Mouse (Mus musculus) E14TG2a.4 (cell line): ENCODE measurements around the gene Gstt4.

Source experiments
- H3K27me3 ChIP-seq: 2 replicates; pipeline ENCODE4 v1.6.1; 2014; ENCODE audit warnings: low read length, control low read depth; ENCODE audit not compliant: insufficient read depth
- H3K36me3 ChIP-seq: 2 replicates; pipeline ENCODE4 v1.6.1; 2014; ENCODE audit warnings: low read length, control low read depth; ENCODE audit not compliant: insufficient read depth
- H3K4me1 ChIP-seq: replicated peaks from 2 replicates; pipeline ENCODE4 v1.6.1; 2014; ENCODE audit warnings: low read depth, low read length, control low read depth
- H3K4me3 ChIP-seq: replicated peaks from 2 replicates; pipeline ENCODE4 v1.5.1; 2014; ENCODE audit warnings: mild to moderate bottlenecking, low read length
- H3K9me3 ChIP-seq: 2 replicates; pipeline ENCODE4 v1.6.1; 2014; ENCODE audit warnings: low read length, control low read depth
- CTCF ChIP-seq: conservative IDR thresholded peaks from 2 replicates; pipeline ENCODE4 v1.5.1; 2014; ENCODE audit warnings: low read length
- NANOG ChIP-seq: IDR thresholded peaks from 2 replicates; pipeline ENCODE4 v1.6.1; 2014; ENCODE audit warnings: borderline replicate concordance, low read length, mixed read lengths
- POU5F1 ChIP-seq: IDR thresholded peaks from 2 replicates; pipeline ENCODE4 v1.6.1; 2014; ENCODE audit warnings: low read length, borderline replicate concordance

Gstt4 gene

DNA sequence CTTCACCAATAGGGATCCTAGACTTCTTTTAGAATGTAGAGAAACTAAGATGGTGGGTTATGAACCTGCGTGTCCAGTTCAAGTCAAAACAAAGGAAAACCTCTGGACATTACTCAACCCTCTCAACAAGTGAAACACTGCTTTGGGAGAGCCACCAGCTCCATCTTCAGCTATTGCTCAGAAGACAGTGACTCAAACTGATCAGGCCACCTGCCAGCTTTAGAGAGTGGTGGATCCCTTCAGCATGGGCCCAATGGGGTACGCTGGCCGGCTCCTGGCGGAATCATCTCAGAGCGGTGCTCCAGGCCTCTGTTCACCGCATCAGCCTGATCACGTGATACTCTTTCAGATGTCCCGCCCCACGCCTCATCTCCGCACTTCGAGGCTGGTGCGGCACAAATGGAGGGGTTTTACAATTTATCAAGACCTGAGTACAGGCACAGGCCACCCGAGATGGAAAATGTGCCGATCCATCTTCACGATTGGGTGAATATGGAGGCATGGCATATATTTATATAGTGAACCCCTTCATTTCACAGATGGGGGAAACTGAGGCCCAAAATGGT is 33.2 kb upstream of the Gstt4 start:
- H3K9me3 ChIP-seq = no peaks in the 10 kb centered on the region
- peaks cover 35% of the 10 kb centered on the region for H3K36me3 ChIP-seq
- no peaks in the 10 kb centered on the region for H3K27me3 ChIP-seq
- TF ChIP-seq NANOG (no peak), CTCF (no peak), POU5F1 (no peak)
- H3K4me1 ChIP-seq = peaks cover 73% of the 10 kb centered on the region
- no peak overlapping the region for H3K4me3 ChIP-seq

DNA sequence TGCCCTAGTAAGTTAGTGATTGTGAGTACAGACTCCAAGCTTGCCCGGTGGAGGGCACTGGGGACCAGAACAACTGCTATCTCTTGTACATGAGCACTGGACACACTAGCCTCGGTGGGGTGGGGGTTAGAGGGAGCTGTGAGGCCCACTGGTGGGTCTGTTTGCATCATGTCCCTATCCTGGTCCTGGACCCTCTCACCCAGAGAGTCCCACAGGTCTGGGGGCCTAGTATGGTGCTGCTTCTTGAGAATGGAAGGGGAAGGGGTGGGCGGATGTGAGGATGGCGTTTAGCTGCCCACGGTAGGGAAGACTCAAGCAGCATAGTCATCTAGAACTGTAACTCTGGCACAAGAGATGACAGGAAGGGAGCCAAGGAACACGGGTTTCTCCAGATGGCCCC is 32.4 kb upstream of the Gstt4 start:
- TF ChIP-seq NANOG (no peak), POU5F1 (no peak), CTCF (no peak)
- Histone ChIP-seq H3K36me3 (peaks cover 35% of the 10 kb centered on the region), H3K9me3 (no peaks in the 10 kb centered on the region), H3K4me1 (peaks cover 77% of the 10 kb centered on the region), H3K4me3 (no peak overlapping the region), H3K27me3 (no peaks in the 10 kb centered on the region)

DNA sequence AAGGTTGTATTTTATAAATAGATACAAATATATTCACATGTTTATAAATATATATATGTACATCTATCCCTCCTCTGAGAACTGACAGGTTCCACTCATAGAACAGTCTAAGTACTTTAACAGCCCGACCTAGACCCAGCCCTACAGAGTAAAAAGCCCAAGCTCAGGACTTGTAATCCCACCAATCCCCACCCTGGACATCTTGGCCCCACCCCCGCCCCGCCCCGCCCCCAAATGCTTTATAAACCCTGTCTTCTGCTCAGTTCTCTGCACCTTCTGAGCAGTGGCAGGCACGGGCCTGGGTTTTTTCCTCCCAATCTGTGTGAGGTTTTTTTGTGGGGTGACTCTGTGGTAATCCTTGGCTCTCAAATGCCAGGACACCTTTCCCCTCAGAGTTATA is 31.8 kb upstream of the Gstt4 start:
- H3K4me3 ChIP-seq = no peak overlapping the region
- no peaks in the 10 kb centered on the region for H3K9me3 ChIP-seq
- peaks cover 33% of the 10 kb centered on the region for H3K36me3 ChIP-seq
- no peaks in the 10 kb centered on the region for H3K27me3 ChIP-seq
- no peak for TF ChIP-seq POU5F1
- TF ChIP-seq NANOG = no peak
- no peak for TF ChIP-seq CTCF
- H3K4me1 ChIP-seq = peaks cover 84% of the 10 kb centered on the region

DNA sequence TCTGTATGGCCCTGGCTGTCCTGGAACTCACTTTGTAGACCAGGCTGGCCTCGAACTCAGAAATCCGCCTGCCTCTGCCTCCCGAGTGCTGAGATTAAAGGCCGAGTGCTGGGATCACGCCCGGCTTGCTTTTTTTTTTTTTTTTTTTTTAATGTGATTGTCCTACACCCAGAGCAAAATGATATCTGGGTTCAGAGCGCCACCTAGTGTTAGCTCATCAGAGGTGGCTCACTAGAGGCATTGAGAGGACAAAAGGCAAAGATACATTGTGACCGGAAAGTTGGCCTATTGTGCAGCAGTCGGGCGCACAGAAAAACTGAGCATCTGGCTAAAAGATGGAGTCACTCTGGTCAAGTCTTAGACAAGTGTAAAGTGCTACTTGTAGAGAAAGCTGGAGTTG is 31.1 kb upstream of the Gstt4 start:
- no peak overlapping the region for H3K4me3 ChIP-seq
- peaks cover 88% of the 10 kb centered on the region for H3K4me1 ChIP-seq
- H3K36me3 ChIP-seq = peaks cover 27% of the 10 kb centered on the region
- no peaks in the 10 kb centered on the region for H3K9me3 ChIP-seq
- TF ChIP-seq CTCF (peak; percentile 51), POU5F1 (no peak)
- no peaks in the 10 kb centered on the region for H3K27me3 ChIP-seq

DNA sequence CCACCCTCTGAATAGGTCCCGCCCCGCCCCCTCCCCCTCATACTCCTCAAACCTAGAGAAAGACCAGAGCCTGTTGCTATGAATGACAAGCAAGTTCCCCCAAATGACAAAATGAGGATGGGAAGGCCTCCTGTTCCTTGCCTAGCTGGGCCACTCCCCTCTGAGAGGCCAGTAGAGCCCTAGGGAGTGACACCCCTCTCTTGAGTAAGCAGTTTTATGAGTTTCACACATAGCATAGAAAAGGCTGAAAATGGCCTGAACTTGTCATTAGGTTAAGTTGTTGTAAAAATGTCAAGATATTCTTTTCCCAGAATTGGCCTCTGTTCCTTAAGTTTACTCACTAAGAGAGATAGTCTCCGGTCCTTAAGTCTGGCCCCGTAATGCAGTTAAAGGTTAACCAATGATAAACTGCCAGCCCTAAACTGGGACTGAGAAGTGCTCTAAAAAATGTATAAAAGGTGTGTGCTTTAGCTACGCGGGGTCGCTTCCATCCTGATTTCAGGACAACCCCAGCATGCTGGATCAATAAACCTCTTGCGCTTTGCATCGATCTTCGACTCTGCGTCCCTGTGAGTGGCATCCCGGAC is 30.3 kb upstream of the Gstt4 start:
- Histone ChIP-seq H3K27me3 (no peaks in the 10 kb centered on the region), H3K4me3 (no peak overlapping the region), H3K9me3 (no peaks in the 10 kb centered on the region), H3K36me3 (peaks cover 18% of the 10 kb centered on the region), H3K4me1 (peaks cover 88% of the 10 kb centered on the region)
- no peak for TF ChIP-seq CTCF
- no peak for TF ChIP-seq POU5F1
- TF ChIP-seq NANOG = no peak

DNA sequence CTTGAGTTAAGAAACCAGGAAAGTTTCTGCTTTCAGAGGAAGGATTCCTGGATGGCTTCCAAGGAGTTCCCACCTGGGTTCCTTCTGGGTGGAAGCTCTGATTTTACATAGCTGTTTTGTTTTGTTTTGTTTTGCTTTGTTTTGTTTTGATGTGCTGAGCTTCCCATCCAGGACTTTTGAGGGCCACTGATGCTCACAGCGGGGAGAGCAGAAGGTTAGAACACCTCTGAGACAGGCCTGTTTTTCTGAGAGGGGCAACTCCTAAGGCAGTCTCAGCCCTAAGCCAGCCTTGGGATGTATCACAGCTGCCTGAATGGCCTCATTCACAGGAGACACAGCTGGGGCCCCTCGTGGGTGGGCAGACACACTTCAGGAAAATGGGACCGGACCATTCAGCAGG is 29.3 kb upstream of the Gstt4 start:
- Histone ChIP-seq H3K36me3 (peaks cover 9% of the 10 kb centered on the region), H3K4me1 (peaks cover 87% of the 10 kb centered on the region), H3K4me3 (peak overlapping the region; percentile 21; the same call in 1 of the 2 replicates), H3K27me3 (no peaks in the 10 kb centered on the region), H3K9me3 (no peaks in the 10 kb centered on the region)
- peak; percentile 97 for TF ChIP-seq NANOG
- TF ChIP-seq POU5F1 = no peak

DNA sequence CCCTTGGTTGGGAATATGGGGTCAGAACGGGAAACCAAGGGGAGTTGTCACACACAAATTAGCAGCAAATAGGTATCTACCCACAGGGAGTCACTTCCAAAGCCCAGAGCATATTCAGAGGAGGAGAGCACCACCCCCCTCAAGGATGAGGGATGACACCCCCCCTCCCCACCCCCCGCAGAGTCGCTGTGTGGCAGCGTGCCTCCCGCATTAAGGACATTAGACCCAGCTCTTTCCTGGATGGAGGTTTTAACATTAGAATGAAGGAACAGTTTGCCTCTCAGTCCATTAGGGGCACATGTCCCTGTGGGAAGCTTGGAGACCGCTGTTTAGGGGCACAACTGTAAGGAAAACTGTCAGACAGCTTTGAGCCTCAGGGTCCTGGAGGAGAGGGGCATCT is 28.7 kb upstream of the Gstt4 start:
- Histone ChIP-seq H3K4me1 (peaks cover 87% of the 10 kb centered on the region), H3K27me3 (no peaks in the 10 kb centered on the region), H3K9me3 (no peaks in the 10 kb centered on the region), H3K4me3 (peak overlapping the region; percentile 26; the same call in 1 of the 2 replicates), H3K36me3 (peaks cover 3% of the 10 kb centered on the region)
- no peak for TF ChIP-seq CTCF
- no peak for TF ChIP-seq POU5F1
- TF ChIP-seq NANOG = no peak

DNA sequence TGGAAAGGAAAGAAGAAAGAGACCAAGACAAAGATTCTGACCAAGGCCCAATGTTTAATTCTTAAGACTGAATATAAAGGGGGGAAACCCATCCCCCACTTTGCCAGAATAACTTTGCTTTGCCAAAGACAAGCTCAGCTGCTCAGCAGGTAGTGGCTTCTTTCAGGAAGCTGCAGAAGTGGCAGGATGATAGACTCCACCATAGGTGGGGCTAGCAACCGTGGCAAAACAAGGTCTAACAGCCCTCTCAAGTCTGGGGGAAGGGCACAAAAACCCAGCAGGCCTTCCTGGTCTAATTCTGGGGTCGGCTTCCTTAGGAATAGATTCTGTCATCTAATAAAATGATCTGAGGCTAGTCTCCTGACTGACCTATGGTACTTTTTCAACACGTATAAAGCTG is 26.0 kb upstream of the Gstt4 start:
- Histone ChIP-seq H3K4me1 (peaks cover 86% of the 10 kb centered on the region), H3K9me3 (no peaks in the 10 kb centered on the region), H3K27me3 (no peaks in the 10 kb centered on the region), H3K36me3 (no peaks in the 10 kb centered on the region), H3K4me3 (no peak overlapping the region; the same call in 1 of the 2 replicates)
- TF ChIP-seq POU5F1 = no peak
- no peak for TF ChIP-seq NANOG
- no peak for TF ChIP-seq CTCF

DNA sequence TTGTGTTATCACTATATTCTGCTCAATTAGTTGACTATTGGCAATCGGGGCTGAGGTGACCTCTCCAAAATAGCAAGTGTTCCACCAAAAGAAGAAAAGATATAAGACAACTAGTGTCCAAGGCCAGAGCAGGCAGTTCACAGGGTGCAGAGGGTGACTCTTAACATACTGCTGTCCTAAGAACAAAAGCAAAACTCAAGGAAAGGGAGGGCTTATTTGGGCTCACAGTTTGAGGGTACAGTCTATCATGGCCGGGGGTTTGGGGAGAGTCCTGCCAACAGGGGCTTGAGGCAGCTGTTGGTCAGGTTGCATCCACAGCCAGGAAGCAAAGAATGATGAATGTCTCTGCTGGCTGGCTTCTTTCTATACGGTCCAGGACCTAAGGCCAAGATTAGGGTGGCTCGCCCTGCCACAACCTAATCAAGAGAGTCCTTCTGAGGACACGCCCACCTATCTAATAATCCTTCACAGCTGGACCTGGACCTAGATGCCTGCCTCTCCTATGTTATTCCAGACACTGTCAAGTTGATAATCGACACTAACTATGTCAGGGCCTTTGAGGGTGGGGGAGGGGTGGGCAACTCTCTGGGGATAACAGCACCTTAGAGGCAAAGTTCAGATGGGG is 23.1 kb upstream of the Gstt4 start:
- H3K4me1 ChIP-seq = peaks cover 74% of the 10 kb centered on the region
- TF ChIP-seq CTCF (no peak), NANOG (no peak), POU5F1 (no peak)
- no peaks in the 10 kb centered on the region for H3K9me3 ChIP-seq
- no peak overlapping the region for H3K4me3 ChIP-seq
- H3K27me3 ChIP-seq = peaks cover 7% of the 10 kb centered on the region; the same call in 1 of the 2 replicates
- no peaks in the 10 kb centered on the region for H3K36me3 ChIP-seq
